Mouse (Mus musculus) heart, postnatal 0 days (tissue): Measurements from ENCODE around the gene Kazn.

Experiments
- CTCF ChIP-seq: IDR thresholded peaks from 2 replicates; pipeline ENCODE4 v1.5.1; 2016; ENCODE audit warnings: antibody characterized with exemption, control low read depth, low read depth
- EP300 ChIP-seq: IDR thresholded peaks from 2 replicates; pipeline ENCODE4 v1.6.1; 2016; ENCODE audit warnings: antibody characterized with exemption, low read depth

DNA sequence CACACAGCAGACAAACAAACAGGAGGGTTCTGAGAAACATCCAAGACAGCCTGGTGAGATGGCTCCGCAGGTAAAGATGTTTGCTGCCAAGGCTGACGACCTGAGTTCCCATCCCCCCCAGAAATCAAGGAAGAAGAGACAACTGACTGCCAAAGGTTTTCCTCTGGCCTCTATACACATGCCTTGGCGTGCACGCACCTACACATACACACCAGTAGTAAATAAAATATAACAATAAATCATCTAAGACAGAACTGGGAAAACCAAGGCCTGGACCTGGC, 158.8 kb downstream of the Kazn start:
- TF ChIP-seq CTCF (no peak), EP300 (no peak)
